Comparison of ENCODE assay signal across 8 mouse cellular contexts in the genomic region with DNA sequence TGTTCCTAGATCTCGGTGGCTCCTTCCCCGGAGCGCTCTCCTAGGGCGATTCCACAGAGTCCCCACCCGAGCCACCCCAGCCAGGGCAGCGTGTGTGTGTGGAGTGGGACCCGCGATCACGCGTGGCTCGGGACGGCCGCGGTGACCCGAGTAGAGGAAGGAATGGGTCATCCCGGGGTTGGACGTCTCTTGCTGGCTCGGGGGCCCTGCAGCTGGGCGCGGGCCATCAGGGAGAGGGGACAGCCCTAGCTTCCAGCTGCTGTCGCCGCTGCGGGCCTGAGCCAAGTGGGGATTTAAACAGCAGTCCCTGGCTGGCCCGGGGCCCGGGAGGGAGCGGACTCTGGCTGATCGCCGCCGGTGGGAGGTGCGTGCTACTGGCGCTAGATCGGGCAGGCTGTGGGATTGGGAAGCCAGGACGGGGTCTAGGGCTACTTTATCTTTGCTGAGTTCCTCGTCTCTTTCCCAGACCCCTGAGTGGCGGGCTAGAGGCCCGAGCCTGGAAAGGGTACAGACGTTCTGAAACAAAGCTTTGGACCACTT. TPM values are rescaled to one million over a fixed set of nuclear protein-coding genes. Genes with fewer than 3 reads are reported as not detected.
A peak's percentile ranks its signal among the peaks of the same experiment; 100 is the strongest.
DNase-seq lines count a peak whose midpoint lies in the region; ATAC-seq and TF ChIP-seq lines count a peak whose summit lies in the region.

No protein-coding gene starts in this region.

- peaks cover 24% of the 10 kb centered on the region for H3K36me3 ChIP-seq in G1E (replicated peaks)
- no peaks in the 10 kb centered on the region for H3K36me3 ChIP-seq in forebrain, postnatal 0 days (ENCODE audit: insufficient read depth)
- peaks cover 29% of the 10 kb centered on the region for H3K36me3 ChIP-seq in lung, embryonic 14.5 days (ENCODE audit: insufficient read depth)

- H3K4me1 ChIP-seq in G1E (ENCODE audit: insufficient read depth, low read depth, low read length), result peaks cover 4% of the 10 kb centered on the region; the same call in 1 of the 2 replicates
- H3K4me1 ChIP-seq in forebrain, postnatal 0 days (ENCODE audit: insufficient read depth), result peaks cover 18% of the 10 kb centered on the region
- peaks cover 7% of the 10 kb centered on the region for H3K4me1 ChIP-seq in lung, embryonic 14.5 days (ENCODE audit: insufficient read depth)

- peak overlapping the region; percentile 92 for H3K9ac ChIP-seq in forebrain, postnatal 0 days
- H3K9ac ChIP-seq in lung, embryonic 14.5 days, result peak overlapping the region; percentile 84

- peak overlapping the region; percentile 92 for H3K4me3 ChIP-seq in G1E (ENCODE audit: low read depth, low read length)
- peak overlapping the region; percentile 96 for H3K4me3 ChIP-seq in forebrain, postnatal 0 days (ENCODE audit: low read depth, low read length)
- peak overlapping the region; percentile 80 for H3K4me3 ChIP-seq in lung, embryonic 14.5 days (ENCODE audit: low read depth, low read length)

- DNase-seq in G1E (ENCODE audit: low spot score), result peak; percentile 53
- peak; percentile 75 to 82 for DNase-seq in cerebellum, adult 18-20 months
- DNase-seq in forebrain, postnatal 0 days, result peak; percentile 82
- DNase-seq in heart, postnatal 4 days, result peak; percentile 99
- peak; percentile 69 to 82 for DNase-seq in layer of hippocampus, adult 8-10 months (ENCODE audit: low spot score in 2 of 2)
- peak; percentile 95 for DNase-seq in lung, embryonic 14.5 days
- DNase-seq in ovary, postnatal 10 days (ENCODE audit: low spot score), result peak; percentile 97
- peak; percentile 49 to 68 for DNase-seq in thymus, postnatal 10 days (ENCODE audit: low spot score in 2 of 2)

- peak overlapping the region; percentile 94 for H3K27ac ChIP-seq in forebrain, postnatal 0 days (ENCODE audit: low read depth, low read length)
- peak overlapping the region; percentile 99 for H3K27ac ChIP-seq in lung, embryonic 14.5 days (ENCODE audit: low read depth)

- peak; percentile 22; the same call in 1 of the 2 replicates for ATAC-seq in G1E (ENCODE audit: extremely low read depth, insufficient number of reproducible peaks, low FRiP score, poor library complexity, severe bottlenecking)
- peak; percentile 59 for ATAC-seq in forebrain, postnatal 0 days
- ATAC-seq in lung, embryonic 14.5 days (ENCODE audit: insufficient read depth), result peak; percentile 90

- peaks cover 3% of the 10 kb centered on the region; the same call in 1 of the 2 replicates for H3K27me3 ChIP-seq in G1E (ENCODE audit: insufficient read depth, low read length)
- H3K27me3 ChIP-seq in forebrain, postnatal 0 days (ENCODE audit: insufficient read depth, low read length), result no peaks in the 10 kb centered on the region
- no peaks in the 10 kb centered on the region for H3K27me3 ChIP-seq in lung, embryonic 14.5 days (ENCODE audit: insufficient read depth, low read length)

- no peaks in the 10 kb centered on the region for H3K9me3 ChIP-seq in G1E (replicated peaks)
- H3K9me3 ChIP-seq in forebrain, postnatal 0 days (ENCODE audit: low read length), result no peaks in the 10 kb centered on the region
- H3K9me3 ChIP-seq in lung, embryonic 14.5 days (ENCODE audit: low read depth, low read length), result no peaks in the 10 kb centered on the region

- peak overlapping the region; percentile 60 for H3K4me2 ChIP-seq in forebrain, postnatal 0 days (ENCODE audit: low read depth)
- H3K4me2 ChIP-seq in lung, embryonic 14.5 days, result peak overlapping the region; percentile 73

- TF ChIP-seq CTCF in G1E (IDR thresholded peaks at IDR 0.05; ENCODE audit: low read depth, low read length), result no peak
- no peak for TF ChIP-seq CTCF in forebrain, postnatal 0 days (IDR thresholded peaks at IDR 0.05; ENCODE audit: low read depth)
- no peak for TF ChIP-seq CTCF in lung, embryonic 14.5 days (IDR thresholded peaks at IDR 0.05; ENCODE audit: low read depth)

- 2% methylated on average over 37 of the region's 37 CpGs for WGBS in forebrain, postnatal 0 days
- 0% methylated on average over 37 of the region's 37 CpGs for WGBS in lung, embryonic 14.5 days

RNA-seq across cellular contexts. Expression of a gene that starts 0.8 kb away (rescaled TPM):
- total RNA-seq in G1E (2014; fragmentation: Nextera tagmentation) (31.9 and 36.9 TPM in 2 replicates), G1E (2017) (7.0 and 9.1 TPM in 2 replicates)
- polyA plus RNA-seq in G1E (2012), result 3.1 and 5.4 TPM in 2 replicates
- 12.0 and 14.5 TPM in 2 replicates for total RNA-seq in forebrain, postnatal 0 days (2014; rRNA removed)
- 6.5 TPM in 2 replicates for polyA plus RNA-seq in forebrain, postnatal 0 days (2015; fragmentation: Nextera tagmentation; extraction: Ambion mirVana)
- total RNA-seq in heart, postnatal 4 days (2021), result 10 to 100 TPM; 15.4 to 17.2 TPM
- total RNA-seq in layer of hippocampus, adult 8-10 months (2022), result 10 to 100 TPM; 24.8 to 34.7 (median 32.1) TPM
- 19.8 and 21.8 TPM in 2 replicates for polyA plus RNA-seq in lung, embryonic 14.5 days (2014; fragmentation: Nextera tagmentation; extraction: Ambion mirVana)

Comparison
In these comparisons a context has a peak if more than half of its experiments do, and no peak if none do; other contexts are left out.
1. Peak in every context shown above with its lines: DNase-seq, ATAC-seq, H3K4me3 ChIP-seq and H3K27ac ChIP-seq.
2. ATAC-seq: peak in every context shown above with its lines; median percentile 90 in lung, embryonic 14.5 days; 59 in forebrain, postnatal 0 days; 22 in G1E.